In genomic region chr13:54789561-54790397, GRCm38 (mm10) we compare ENCODE assay signal across 8 mouse cellular contexts. TPM values are rescaled to one million over a fixed set of nuclear protein-coding genes. Genes with fewer than 3 reads are reported as not detected.
DNase-seq lines count a peak whose midpoint lies in the region; ATAC-seq and TF ChIP-seq lines count a peak whose summit lies in the region.

No protein-coding gene starts in this region.

- no peak for TF ChIP-seq POLR2A in lung, adult 2 months (IDR thresholded peaks at IDR 0.05; ENCODE audit: borderline replicate concordance, extremely low read depth, low read depth, low read length)

- H3K36me3 ChIP-seq in heart, embryonic 10.5 days, result no peaks in the 10 kb centered on the region
- H3K36me3 ChIP-seq in kidney, embryonic 14.5 days (ENCODE audit: control insufficient read depth, insufficient read depth, low read length), result no peaks in the 10 kb centered on the region
- no peaks in the 10 kb centered on the region for H3K36me3 ChIP-seq in neural tube, embryonic 14.5 days (ENCODE audit: control insufficient read depth, insufficient read depth, low read length)

- H3K9me3 ChIP-seq in heart, embryonic 10.5 days, result no peaks in the 10 kb centered on the region
- no peaks in the 10 kb centered on the region for H3K9me3 ChIP-seq in kidney, embryonic 14.5 days (ENCODE audit: control insufficient read depth, low read length)
- H3K9me3 ChIP-seq in neural tube, embryonic 14.5 days (ENCODE audit: control insufficient read depth, low read length), result no peaks in the 10 kb centered on the region

- H3K4me1 ChIP-seq in heart, embryonic 10.5 days, result peaks cover 25% of the 10 kb centered on the region
- H3K4me1 ChIP-seq in kidney, embryonic 14.5 days (ENCODE audit: control insufficient read depth, insufficient read depth, low read length), result peaks cover 3% of the 10 kb centered on the region; the same call in 1 of the 2 replicates
- peaks cover 8% of the 10 kb centered on the region for H3K4me1 ChIP-seq in lung, adult 2 months (ENCODE audit: control insufficient read depth, insufficient read depth, low read length)
- H3K4me1 ChIP-seq in neural tube, embryonic 14.5 days (ENCODE audit: control insufficient read depth, insufficient read depth, low read length), result peaks cover 5% of the 10 kb centered on the region; the same call in 1 of the 2 replicates

- H3K27ac ChIP-seq in heart, embryonic 10.5 days, result peak overlapping the region; percentile 67
- H3K27ac ChIP-seq in kidney, embryonic 14.5 days (ENCODE audit: low read depth, low read length), result no peak overlapping the region
- H3K27ac ChIP-seq in neural tube, embryonic 14.5 days (ENCODE audit: low read depth, low read length), result 0 out of 2 replicates have a peak overlapping the region, but pooled peaks have one; percentile 10

- peak; percentile 34 for DNase-seq in CD4-positive, CD25-positive, alpha-beta regulatory T cell, adult 2 months (ENCODE audit: low read depth, low spot score)
- peak; percentile 86 for DNase-seq in ZHBTc4 (ENCODE audit: low read depth, low spot score)
- peak; percentile 54 for DNase-seq in embryo, embryonic 10.5 days (ENCODE audit: low spot score)
- no peak for DNase-seq in heart, embryonic 10.5 days (ENCODE audit: low spot score)
- DNase-seq in lung, adult 2 months, result peak; percentile 54

- peak overlapping the region; percentile 72 for H3K4me3 ChIP-seq in heart, embryonic 10.5 days
- peak overlapping the region; percentile 58 for H3K4me3 ChIP-seq in kidney, embryonic 14.5 days (ENCODE audit: low read length)
- peak overlapping the region; percentile 92 for H3K4me3 ChIP-seq in lung, adult 2 months (replicated peaks; ENCODE audit: extremely low read depth, low read depth, low read length)
- H3K4me3 ChIP-seq in neural tube, embryonic 14.5 days (ENCODE audit: low read depth, low read length), result peak overlapping the region; percentile 55

- TF ChIP-seq CTCF in lung, adult 2 months (IDR thresholded peaks at IDR 0.05; ENCODE audit: insufficient read depth, low read length), result no peak

- ATAC-seq in kidney, embryonic 14.5 days (ENCODE audit: low FRiP score, low TSS enrichment), result peak; percentile 50
- ATAC-seq in neural tube, embryonic 14.5 days (ENCODE audit: low read depth), result peak; percentile 53
- ATAC-seq in monocyte, adult 5-6 weeks (replicated peaks; ENCODE audit: insufficient number of reproducible peaks, low FRiP score, low TSS enrichment, poor library complexity, severe bottlenecking), result no peak

- H3K9ac ChIP-seq in kidney, embryonic 14.5 days (ENCODE audit: low read depth, low read length), result peak overlapping the region; percentile 35; the same call in 1 of the 2 replicates
- peak overlapping the region; percentile 55 for H3K9ac ChIP-seq in neural tube, embryonic 14.5 days (replicated peaks; ENCODE audit: low read depth, low read length)

- WGBS in heart, embryonic 10.5 days, result 2% methylated on average over 38 of the region's 38 CpGs
- WGBS in kidney, embryonic 14.5 days, result 2% methylated on average over 38 of the region's 38 CpGs
- 2% methylated on average over 38 of the region's 38 CpGs for WGBS in lung, adult 2 months
- 1% methylated on average over 38 of the region's 38 CpGs for WGBS in neural tube, embryonic 14.5 days

- H3K27me3 ChIP-seq in heart, embryonic 10.5 days (ENCODE audit: insufficient read depth, poor library complexity, severe bottlenecking), result peaks cover 63% of the 10 kb centered on the region
- peaks cover 9% of the 10 kb centered on the region for H3K27me3 ChIP-seq in kidney, embryonic 14.5 days (ENCODE audit: control insufficient read depth, insufficient read depth, low read length)
- H3K27me3 ChIP-seq in neural tube, embryonic 14.5 days (ENCODE audit: control insufficient read depth, insufficient read depth, low read length), result no peaks in the 10 kb centered on the region; the same call in 1 of the 2 replicates

- H3K4me2 ChIP-seq in kidney, embryonic 14.5 days (replicated peaks; ENCODE audit: low read depth, low read length), result peak overlapping the region; percentile 98
- peak overlapping the region; percentile 97 for H3K4me2 ChIP-seq in neural tube, embryonic 14.5 days (ENCODE audit: low read depth, low read length)

RNA-seq across cellular contexts. Expression of gene Tspan17, which starts 0.6 kb away (rescaled TPM):
- 5.2 and 5.6 TPM in 2 replicates for polyA plus RNA-seq in heart, embryonic 10.5 days (2016; fragmentation: Nextera tagmentation; extraction: Ambion mirVana)
- 5.2 and 6.4 TPM in 2 replicates for polyA plus RNA-seq in kidney, embryonic 14.5 days (2014; fragmentation: Nextera tagmentation; extraction: Ambion mirVana)
- 32.1 and 34.7 TPM in 2 replicates for polyA plus RNA-seq in lung, adult 2 months (2012; rRNA removed)
- polyA plus RNA-seq in neural tube, embryonic 14.5 days (2014; fragmentation: Nextera tagmentation; extraction: Ambion mirVana), result 78.1 and 82.3 TPM in 2 replicates
- total RNA-seq in monocyte, adult 5-6 weeks (2017), result 6.9 to 18.5 TPM (median 8.1 TPM) in 3 replicates

RNA-seq across cellular contexts. Expression of gene Eif4e1b, which starts 6.0 kb away (rescaled TPM):
- polyA plus RNA-seq in heart, embryonic 10.5 days (2016; fragmentation: Nextera tagmentation; extraction: Ambion mirVana), result not detected in 2 replicates
- not detected in 2 replicates for polyA plus RNA-seq in kidney, embryonic 14.5 days (2014; fragmentation: Nextera tagmentation; extraction: Ambion mirVana)
- not detected in 2 replicates for polyA plus RNA-seq in lung, adult 2 months (2012; rRNA removed)
- polyA plus RNA-seq in neural tube, embryonic 14.5 days (2014; fragmentation: Nextera tagmentation; extraction: Ambion mirVana), result not detected in 2 replicates
- not detected in 3 replicates for total RNA-seq in monocyte, adult 5-6 weeks (2017)

RNA-seq across cellular contexts. Expression of gene Sncb, which starts 23.4 kb away (rescaled TPM):
- 0.13 TPM in 1 of 2 replicates, not detected in the other for polyA plus RNA-seq in heart, embryonic 10.5 days (2016; fragmentation: Nextera tagmentation; extraction: Ambion mirVana)
- not detected in 2 replicates for polyA plus RNA-seq in kidney, embryonic 14.5 days (2014; fragmentation: Nextera tagmentation; extraction: Ambion mirVana)
- polyA plus RNA-seq in lung, adult 2 months (2012; rRNA removed), result not detected in 2 replicates
- 61.3 and 118 TPM in 2 replicates for polyA plus RNA-seq in neural tube, embryonic 14.5 days (2014; fragmentation: Nextera tagmentation; extraction: Ambion mirVana)
- not detected in 3 replicates for total RNA-seq in monocyte, adult 5-6 weeks (2017)

RNA-seq across cellular contexts. Expression of gene Gprin1, which starts 40.1 kb away (rescaled TPM):
- 0.03 and 0.06 TPM in 2 replicates for polyA plus RNA-seq in heart, embryonic 10.5 days (2016; fragmentation: Nextera tagmentation; extraction: Ambion mirVana)
- 0.31 and 0.41 TPM in 2 replicates for polyA plus RNA-seq in kidney, embryonic 14.5 days (2014; fragmentation: Nextera tagmentation; extraction: Ambion mirVana)
- 0.07 and 0.09 TPM in 2 replicates for polyA plus RNA-seq in lung, adult 2 months (2012; rRNA removed)
- 17.3 and 19.6 TPM in 2 replicates for polyA plus RNA-seq in neural tube, embryonic 14.5 days (2014; fragmentation: Nextera tagmentation; extraction: Ambion mirVana)
- total RNA-seq in monocyte, adult 5-6 weeks (2017), result not detected in 3 replicates

Comparison
In these comparisons a context has a peak if more than half of its experiments do, and no peak if none do; other contexts are left out.
1. RNA of gene Sncb, which starts 23.4 kb away (polyA plus RNA-seq): 61.3 to 118 TPM in neural tube, embryonic 14.5 days; 0.13 TPM in heart, embryonic 10.5 days, not detected in kidney, embryonic 14.5 days and not detected in lung, adult 2 months; every median in the first group is over 10 times any median in the second.
2. Peak in every context shown above with its lines, with median percentiles within 50 percentile points of each other: H3K4me3 ChIP-seq.